Mouse (Mus musculus) neural tube, embryonic 14.5 days (tissue): Measurements from ENCODE around the gene Ssxb6. TPM values are rescaled to one million over a fixed set of nuclear protein-coding genes. Genes with fewer than 3 reads are reported as not detected.
"Not testable (repeated sequence)": the region's sequence is repeated elsewhere in the genome, so short reads cannot be mapped to it uniquely, and the experiment has no call there.

Experiments
- ATAC-seq: fragments of 200-750 bp; cut with Nextera tagmentation; 2 replicates; pipeline ENCODE4 v1.8.0; 2017; ENCODE audit warnings: low read depth, mild to moderate bottlenecking, moderate TSS enrichment, moderate library complexity
- H3K27ac ChIP-seq: fragments of 300-500 bp; sonication (generic); 2 replicates; pipeline ENCODE4 v1.5.1; 2014; ENCODE audit warnings: low read depth, mild to moderate bottlenecking, control low read depth, low read length, moderate library complexity, mixed read lengths
- H3K27me3 ChIP-seq: fragments of 300-500 bp; sonication (generic); 2 replicates; pipeline ENCODE4 v1.6.1; 2014; ENCODE audit warnings: low read length; ENCODE audit not compliant: control insufficient read depth, insufficient read depth
- H3K36me3 ChIP-seq: fragments of 300-500 bp; sonication (generic); 2 replicates; pipeline ENCODE4 v1.6.1; 2014; ENCODE audit warnings: low read length, mixed read lengths; ENCODE audit not compliant: control insufficient read depth, insufficient read depth
- H3K4me1 ChIP-seq: fragments of 300-500 bp; sonication (generic); 2 replicates; pipeline ENCODE4 v1.6.1; 2014; ENCODE audit warnings: low read length; ENCODE audit not compliant: control insufficient read depth, insufficient read depth
- H3K4me2 ChIP-seq: fragments of 300-500 bp; sonication (generic); 2 replicates; pipeline ENCODE4 v1.6.1; 2014; ENCODE audit warnings: mild to moderate bottlenecking, low read depth, low read length, control low read depth
- H3K4me3 ChIP-seq: fragments of 300-500 bp; sonication (generic); 2 replicates; pipeline ENCODE4 v1.5.1; 2014; ENCODE audit warnings: low read depth, low read length, control low read depth, mixed read lengths
- H3K9ac ChIP-seq: fragments of 300-500 bp; sonication (generic); replicated peaks from 2 replicates; pipeline ENCODE4 v1.6.1; 2014; ENCODE audit warnings: low read depth, mild to moderate bottlenecking, control low read depth, low read length, mixed read lengths
- H3K9me3 ChIP-seq: fragments of 300-500 bp; sonication (generic); 2 replicates; pipeline ENCODE4 v1.6.1; 2016; ENCODE audit warnings: low read length; ENCODE audit not compliant: control insufficient read depth
- WGBS: fragments of 180-500 bp; shearing (Covaris S2); extraction: QIAGEN DNeasy Blood & Tissue Kit; methylation state at CpG from one replicate; pipeline ENCODE4 v1.1.7; 2014; 5-methylcytosine and 5-hydroxymethylcytosine counted together
- polyA plus RNA-seq: library from polyadenylated mRNA; unstranded; fragments of >200 nt; fragmentation: Nextera tagmentation; extraction: Ambion mirVana; gene quantifications from 2 replicates; pipeline ENCODE4 v1.2.1, GENCODE M21; 2014

Ssxb6 gene
- polyA plus RNA-seq: not detected in 2 replicates

GRCm38 (mm10) chrX:8548155-8548554 is at the start of gene Ssxb6:
Ssxb6 (minus strand) TSS chrX:8548255.
- H3K4me1 ChIP-seq, H3K27me3 ChIP-seq, H3K9me3 ChIP-seq, H3K27ac ChIP-seq, H3K4me3 ChIP-seq, H3K4me2 ChIP-seq, ATAC-seq, H3K9ac ChIP-seq, H3K36me3 ChIP-seq: not testable (repeated sequence)
- WGBS: 70% methylated on average over 4 of the region's 4 CpGs

GRCm38 (mm10) chrX:8591716-8592115 is 43.7 kb upstream of the Ssxb6 start, which contains the start of gene Ssxb3:
Ssxb3 (minus strand) TSS chrX:8591816.
- WGBS: 12% methylated on average over 1 of the region's 1 CpGs
- not testable (repeated sequence) for H3K9ac ChIP-seq, H3K27ac ChIP-seq, H3K4me3 ChIP-seq, ATAC-seq, H3K4me2 ChIP-seq, H3K4me1 ChIP-seq, H3K27me3 ChIP-seq, H3K9me3 ChIP-seq, H3K36me3 ChIP-seq

GRCm38 (mm10) chrX:8524854-8525253 is 23.2 kb downstream of the Ssxb6 start, which contains the start of gene Gm14459:
Gm14459 (minus strand) TSS chrX:8524954.
- Histone ChIP-seq H3K9me3 (no peaks in the 10 kb centered on the region), H3K36me3 (no peaks in the 10 kb centered on the region), H3K27me3 (no peaks in the 10 kb centered on the region), H3K4me1 (no peaks in the 10 kb centered on the region), H3K27ac (no peak within 1 kb of the TSS), H3K9ac (no peak within 1 kb of the TSS), H3K4me3 (no peak within 1 kb of the TSS), H3K4me2 (no peak within 1 kb of the TSS)
- ATAC-seq: no peak
- 85% methylated on average over 2 of the region's 2 CpGs for WGBS

Other genes with a start within 250 kb of the Ssxb6 start
- not detected in 2 replicates for gene Ssxb10, start 220.8 kb downstream of the Ssxb6 start, polyA plus RNA-seq
- gene Ssxb9, start 181.3 kb downstream of the Ssxb6 start, polyA plus RNA-seq: not detected in 2 replicates
- gene Ssxb1, start 134.9 kb downstream of the Ssxb6 start, polyA plus RNA-seq: not detected in 2 replicates
- gene Ssxb2, start 86.5 kb downstream of the Ssxb6 start, polyA plus RNA-seq: not detected in 2 replicates
- not detected in 2 replicates for gene Gm14459, start 23.3 kb downstream of the Ssxb6 start, polyA plus RNA-seq
- gene Ssxb3, start 43.6 kb upstream of the Ssxb6 start, polyA plus RNA-seq: not detected in 2 replicates
- not detected in 2 replicates for gene Ssxb8, start 142.6 kb upstream of the Ssxb6 start, polyA plus RNA-seq
- not detected in 2 replicates for gene Ssx9, start 200.2 kb upstream of the Ssxb6 start, polyA plus RNA-seq